27 mouse cellular contexts compared by ENCODE assay signal in genomic region chr3:149101785-149102184, GRCm38 (mm10).
DNase-seq lines count a peak whose midpoint lies in the region; ATAC-seq and TF ChIP-seq lines count a peak whose summit lies in the region.
"Had no signal": no experiment of that assay in that cellular context is flagged by ENCODE, and none has a peak within 500 bp of the region (broad histone marks: within the 10 kb centered on the region; RNA-seq: fewer than 3 reads in every experiment).

No protein-coding gene starts in this region.

- H3K4me1 ChIP-seq in forebrain, postnatal 0 days (ENCODE audit: insufficient read depth) = peaks cover 4% of the 10 kb centered on the region; the same call in 1 of the 2 replicates
- H3K4me1 ChIP-seq in forebrain, embryonic 13.5 days = peaks cover 12% of the 10 kb centered on the region
- H3K4me1 ChIP-seq: embryonic facial prominence, embryonic 12.5 days; hindbrain, embryonic 10.5 days; hindbrain, embryonic 13.5 days; intestine, embryonic 15.5 days had no signal

- no peaks in the 10 kb centered on the region for H3K9me3 ChIP-seq in forebrain, postnatal 0 days (ENCODE audit: low read length)
- H3K9me3 ChIP-seq in forebrain, embryonic 13.5 days (replicated peaks) = no peaks in the 10 kb centered on the region
- H3K9me3 ChIP-seq: embryonic facial prominence, embryonic 12.5 days; embryonic facial prominence, embryonic 15.5 days; hindbrain, embryonic 10.5 days; hindbrain, embryonic 13.5 days; intestine, embryonic 15.5 days had no signal

- H3K27ac ChIP-seq in forebrain, postnatal 0 days (ENCODE audit: low read depth, low read length) = no peak overlapping the region
- no peak overlapping the region for H3K27ac ChIP-seq in forebrain, embryonic 13.5 days
- H3K27ac ChIP-seq: embryonic facial prominence, embryonic 12.5 days; embryonic facial prominence, embryonic 15.5 days; heart, adult 2 months; hindbrain, embryonic 10.5 days; hindbrain, embryonic 13.5 days; intestine, embryonic 15.5 days had no signal

- WGBS in forebrain, postnatal 0 days = 54% methylated on average over 10 of the region's 10 CpGs
- WGBS in forebrain, embryonic 13.5 days = 83% methylated on average over 10 of the region's 10 CpGs

- peak; percentile 18 to 47 for DNase-seq in cerebellum, postnatal 14 days
- no peak for DNase-seq in cerebellum, adult 9-11 months
- DNase-seq in forebrain, postnatal 0 days = peak; percentile 48
- peak; percentile 22 for DNase-seq in Muller cell, postnatal 12 days (ENCODE audit: inconsistent ontology term)
- DNase-seq in brain, embryonic 14.5 days (ENCODE audit: low read depth) = peak; percentile 61
- DNase-seq in lung, postnatal 14 days = no peak
- DNase-seq: adrenal gland, adult 2 months; adrenal gland, postnatal 14 days; B cell, adult 2 months; cerebellum, adult 18-20 months; cerebellum, adult 9-10 months; gastrocnemius, postnatal 10 days; gastrocnemius, postnatal 36 days; heart, adult 2 months; heart, postnatal 36 days; kidney, adult 11 months; kidney, adult 8-10 months had no signal

- no peak for TF ChIP-seq CTCF in forebrain, postnatal 0 days (IDR thresholded peaks at IDR 0.05; ENCODE audit: low read depth)
- no peak for TF ChIP-seq CTCF in brain, embryonic 14.5 days (IDR thresholded peaks at IDR 0.05; ENCODE audit: borderline replicate concordance, extremely low read depth, insufficient read depth, insufficient read length)

- no peak overlapping the region for H3K4me3 ChIP-seq in forebrain, postnatal 0 days (ENCODE audit: low read depth, low read length)
- no peak overlapping the region for H3K4me3 ChIP-seq in forebrain, embryonic 13.5 days
- H3K4me3 ChIP-seq: embryonic facial prominence, embryonic 12.5 days; embryonic facial prominence, embryonic 15.5 days; heart, adult 2 months; hindbrain, embryonic 10.5 days; hindbrain, embryonic 13.5 days; intestine, embryonic 15.5 days had no signal

- no peak overlapping the region for H3K4me2 ChIP-seq in forebrain, postnatal 0 days (ENCODE audit: low read depth)
- no peak overlapping the region for H3K4me2 ChIP-seq in forebrain, embryonic 13.5 days
- H3K4me2 ChIP-seq: embryonic facial prominence, embryonic 12.5 days; embryonic facial prominence, embryonic 15.5 days; heart, embryonic 11.5 days; hindbrain, embryonic 13.5 days; intestine, embryonic 15.5 days had no signal

- no peaks in the 10 kb centered on the region for H3K27me3 ChIP-seq in forebrain, postnatal 0 days (ENCODE audit: insufficient read depth, low read length)
- H3K27me3 ChIP-seq in forebrain, embryonic 13.5 days = no peaks in the 10 kb centered on the region; the same call in 1 of the 2 replicates
- H3K27me3 ChIP-seq: CH12.LX; embryonic facial prominence, embryonic 12.5 days; embryonic facial prominence, embryonic 15.5 days; hindbrain, embryonic 13.5 days; intestine, embryonic 15.5 days had no signal

- ATAC-seq in forebrain, postnatal 0 days = peak; percentile 69
- ATAC-seq in forebrain, embryonic 13.5 days = no peak
- ATAC-seq: hindbrain, embryonic 16.5 days; intestine, embryonic 15.5 days had no signal

- TF ChIP-seq POLR2A in brain, embryonic 14.5 days (IDR thresholded peaks at IDR 0.05; ENCODE audit: borderline replicate concordance, extremely low read depth, insufficient read depth, insufficient read length, poor library complexity, severe bottlenecking) = no peak

- H3K36me3 ChIP-seq in forebrain, postnatal 0 days (ENCODE audit: insufficient read depth) = no peaks in the 10 kb centered on the region
- H3K36me3 ChIP-seq in forebrain, embryonic 13.5 days (ENCODE audit: poor library complexity, severe bottlenecking) = no peaks in the 10 kb centered on the region
- H3K36me3 ChIP-seq: embryonic facial prominence, embryonic 12.5 days; embryonic facial prominence, embryonic 15.5 days; G1E; hindbrain, embryonic 10.5 days; hindbrain, embryonic 13.5 days; intestine, embryonic 15.5 days had no signal

- no peak overlapping the region for H3K9ac ChIP-seq in forebrain, postnatal 0 days
- no peak overlapping the region for H3K9ac ChIP-seq in forebrain, embryonic 13.5 days
- H3K9ac ChIP-seq: embryonic facial prominence, embryonic 12.5 days; embryonic facial prominence, embryonic 15.5 days; hindbrain, embryonic 13.5 days; intestine, embryonic 15.5 days had no signal

Comparison
In these comparisons a context has a peak if more than half of its experiments do, and no peak if none do; other contexts are left out.
1. DNase-seq: peak in cerebellum, postnatal 14 days (2 of 2), forebrain, postnatal 0 days (single experiment), Muller cell, postnatal 12 days (single experiment) and brain, embryonic 14.5 days (single experiment); none in cerebellum, adult 9-11 months (single experiment) and lung, postnatal 14 days (single experiment).